Mouse (Mus musculus): ENCODE results near the gene Orm2.

Gene Orm2

GRCm38 (mm10) chr4:63377483-63377882 is 15.2 kb downstream of the Orm2 start:
- no peak for DNase-seq (ENCODE audit: low read depth, low spot score)

- DNase-seq (ENCODE audit: low read depth, low spot score) = no peak
These were observed 20.6 kb downstream of the Orm2 start for GRCm38 (mm10) chr4:63382676-63383369.

DNA sequence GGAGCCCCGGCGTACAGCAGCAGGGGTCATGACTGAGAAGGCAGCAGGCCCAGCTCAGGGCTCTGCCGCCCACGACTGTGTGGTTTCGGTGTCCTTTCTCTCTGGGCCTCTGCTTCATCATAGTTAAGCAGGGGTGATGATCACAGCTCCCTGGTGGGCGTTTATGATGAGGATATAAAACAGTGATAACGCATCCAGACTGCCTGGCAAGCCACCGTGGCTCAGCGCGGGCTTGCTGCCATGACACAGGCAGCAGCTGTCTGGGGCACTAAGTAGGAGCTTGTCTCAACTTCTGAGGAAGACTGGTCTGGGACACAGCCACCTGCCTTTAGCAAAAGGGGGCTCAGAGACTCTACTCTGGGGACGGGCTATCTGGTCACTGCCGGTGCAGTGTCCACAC is 21.2 kb downstream of the Orm2 start:
- DNase-seq (ENCODE audit: low read depth, low spot score) = no peak

DNA sequence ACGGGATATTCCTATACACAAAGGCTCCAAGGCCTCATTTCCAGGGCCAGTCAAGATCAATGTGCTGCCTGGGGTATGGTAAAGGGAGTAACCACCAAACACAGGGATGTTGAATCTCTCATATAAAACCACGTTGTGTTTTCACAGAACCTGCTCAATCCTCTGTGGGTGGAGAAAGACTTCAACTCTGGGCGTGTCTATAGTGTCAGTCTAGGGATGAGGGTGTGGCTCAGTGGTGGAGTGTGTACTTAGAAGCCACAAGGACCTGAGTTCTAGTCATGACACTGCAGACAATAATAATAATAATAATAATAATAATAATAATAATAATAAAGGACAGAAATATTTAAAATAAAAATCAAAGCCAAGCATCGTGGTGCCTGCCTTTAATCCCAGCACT is 22.0 kb downstream of the Orm2 start:
- no peak for DNase-seq (ENCODE audit: low read depth, low spot score)

DNA sequence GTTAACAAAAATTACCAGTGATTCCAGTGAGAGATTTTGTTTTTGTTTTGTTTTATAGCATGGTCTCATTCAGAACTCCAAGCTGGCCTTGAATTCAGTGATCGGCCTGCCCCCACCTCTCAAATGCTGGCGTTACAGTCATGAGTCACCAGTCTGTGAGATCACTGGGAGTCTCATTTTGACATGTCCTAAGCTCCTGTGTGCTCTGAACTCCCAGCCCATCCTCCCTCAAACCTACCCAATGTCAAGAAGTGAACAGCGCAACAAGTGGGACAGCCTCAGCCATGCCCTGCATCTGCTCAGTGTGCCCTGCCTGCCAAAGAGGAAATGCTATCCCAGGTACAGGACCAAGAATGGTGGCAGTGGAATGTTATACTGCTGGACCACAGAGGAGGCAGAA is 23.0 kb downstream of the Orm2 start:
- no peak for DNase-seq (ENCODE audit: low read depth, low spot score)

DNA sequence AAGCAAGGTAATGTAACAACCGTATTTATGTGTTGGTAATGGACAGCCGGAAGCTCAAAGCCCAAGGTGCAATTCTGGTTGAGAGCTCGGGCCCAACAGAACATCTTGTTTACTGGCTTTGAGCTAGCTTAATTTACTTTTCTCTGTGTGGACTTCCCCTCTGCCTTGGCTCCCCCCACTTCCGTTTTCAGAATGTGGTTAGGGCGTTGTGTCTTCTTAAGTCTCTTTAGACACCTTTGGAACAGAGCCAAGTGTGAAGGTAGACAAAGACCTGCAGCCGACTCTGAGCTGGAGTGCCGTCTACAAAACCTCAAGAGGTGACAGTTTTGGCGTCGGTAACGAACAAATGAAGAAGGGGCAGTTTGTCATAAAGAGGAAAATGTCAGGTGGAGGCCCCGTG is 23.5 kb downstream of the Orm2 start:
- DNase-seq (ENCODE audit: low read depth, low spot score) = no peak

- no peak for DNase-seq (ENCODE audit: low read depth, low spot score)
These were observed 25.8 kb downstream of the Orm2 start for GRCm38 (mm10) chr4:63388029-63388428.

DNA sequence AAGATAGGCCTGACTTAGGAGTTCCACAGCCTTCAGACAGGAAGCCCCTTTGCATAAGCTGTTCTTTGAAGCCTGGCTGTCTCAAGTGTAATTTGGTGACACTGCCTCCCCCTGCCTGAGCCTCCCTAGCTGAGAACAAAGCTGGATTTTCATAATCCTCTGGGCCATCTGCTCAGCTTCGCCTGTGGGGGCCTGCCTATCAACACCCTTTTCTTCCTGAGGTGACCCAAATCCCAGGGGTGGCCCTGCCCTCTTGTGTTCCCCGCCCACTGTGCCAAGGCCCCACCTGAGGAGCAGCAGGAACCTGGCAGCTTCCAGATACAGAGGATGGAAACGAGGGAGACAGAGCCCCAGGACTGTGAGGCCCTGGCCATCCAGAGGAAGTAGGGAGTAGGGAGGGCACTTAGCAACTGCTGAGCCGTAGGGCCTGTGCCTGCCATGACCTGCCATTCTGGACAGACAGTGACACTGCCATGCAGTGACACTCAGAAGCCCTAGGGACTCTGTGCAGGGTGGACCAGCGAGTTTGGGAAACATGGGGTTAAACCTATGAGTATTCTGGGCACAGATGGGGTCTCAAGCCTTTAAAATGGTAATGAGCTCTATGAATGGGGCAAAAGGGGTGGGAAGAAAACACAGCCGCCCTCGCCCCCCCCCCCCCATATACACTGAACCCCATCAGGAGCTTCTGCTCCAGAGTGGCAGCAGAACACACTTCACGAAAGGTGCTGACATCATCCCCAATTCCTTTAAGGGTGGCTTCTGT is 27.1 kb downstream of the Orm2 start:
- no peak for DNase-seq (ENCODE audit: low read depth, low spot score)

DNA sequence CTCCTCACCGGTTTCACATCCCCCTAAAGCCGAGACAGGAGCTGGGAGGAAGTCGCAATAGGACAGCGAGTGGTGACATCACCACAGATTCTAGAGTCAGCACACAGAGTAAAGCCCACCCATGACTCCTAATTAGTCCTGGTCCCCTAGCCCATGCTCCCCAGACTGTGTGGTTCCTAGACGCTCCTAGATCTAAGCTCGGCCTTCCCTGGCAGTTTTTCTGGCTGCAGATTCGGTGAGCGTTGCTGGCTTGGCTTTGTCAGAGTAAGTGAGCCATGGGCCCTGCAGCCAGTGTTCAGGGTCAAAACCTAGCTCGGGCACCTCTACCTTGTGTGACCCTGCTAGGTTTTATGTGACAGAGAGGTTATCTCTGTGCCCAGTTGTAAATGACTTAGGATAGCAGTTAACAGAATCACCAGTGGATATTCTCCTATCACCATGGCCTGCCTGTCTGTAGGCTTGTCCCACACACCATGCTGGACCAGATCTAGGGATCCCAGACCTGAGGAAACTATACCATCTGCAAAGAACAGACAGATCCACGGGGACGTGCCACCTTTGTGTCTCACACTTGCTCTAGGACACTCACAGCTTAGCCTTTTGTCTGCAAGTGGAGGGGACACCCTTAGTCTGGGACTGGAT is 27.8 kb downstream of the Orm2 start:
- DNase-seq (ENCODE audit: low read depth, low spot score) = no peak

DNA sequence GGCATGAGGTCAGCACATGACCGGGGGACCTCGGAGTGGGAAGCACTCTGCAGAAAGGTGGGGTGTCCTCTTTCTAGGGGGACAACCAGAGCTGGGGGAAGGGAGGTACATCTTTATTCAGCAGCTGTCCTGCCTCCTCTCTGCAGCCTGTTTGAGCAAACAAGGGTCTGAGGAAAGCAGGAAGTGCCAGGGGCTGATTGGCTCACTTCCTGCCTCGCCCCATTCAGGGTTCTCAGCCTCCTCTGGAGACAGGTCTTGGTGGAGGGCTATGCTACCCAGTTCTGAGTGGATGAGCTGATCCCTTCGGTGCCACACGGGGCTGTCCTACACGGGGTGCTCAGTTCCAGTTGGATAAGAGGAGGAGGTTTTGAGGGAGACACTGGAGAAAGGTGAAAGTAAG is 29.1 kb downstream of the Orm2 start:
- DNase-seq (ENCODE audit: low read depth, low spot score) = no peak

DNA sequence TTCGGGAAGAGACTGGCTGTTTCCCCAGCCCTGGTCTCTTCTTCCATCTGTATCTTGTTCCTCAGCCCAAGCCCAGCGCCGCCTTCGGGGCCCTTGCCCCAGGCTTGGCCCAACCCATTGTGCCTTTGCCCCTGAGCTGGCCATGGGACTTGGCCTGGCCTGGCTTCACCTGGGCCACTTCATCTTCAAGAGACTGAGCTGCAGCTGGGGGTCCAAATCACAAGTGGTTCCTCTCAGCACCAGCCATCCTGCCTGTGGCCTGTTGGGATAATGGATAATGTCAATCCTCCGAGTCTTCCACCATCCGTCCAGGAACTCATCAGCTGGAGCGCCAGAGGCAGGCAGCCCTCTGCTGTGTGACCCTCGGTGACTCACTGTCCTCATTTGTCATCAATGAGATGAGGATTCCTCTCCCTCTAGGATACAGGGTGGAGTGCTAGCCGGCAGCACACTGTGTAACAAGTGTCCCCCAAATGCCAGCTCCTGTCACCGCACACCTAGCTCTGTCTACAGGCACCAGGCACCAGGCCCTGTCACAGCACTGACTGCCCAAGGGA is 35.8 kb downstream of the Orm2 start:
- no peak for DNase-seq (ENCODE audit: low read depth, low spot score)

GRCm38 (mm10) chr4:63398854-63399609 is 36.8 kb downstream of the Orm2 start:
- DNase-seq (ENCODE audit: low read depth, low spot score) = no peak

DNA sequence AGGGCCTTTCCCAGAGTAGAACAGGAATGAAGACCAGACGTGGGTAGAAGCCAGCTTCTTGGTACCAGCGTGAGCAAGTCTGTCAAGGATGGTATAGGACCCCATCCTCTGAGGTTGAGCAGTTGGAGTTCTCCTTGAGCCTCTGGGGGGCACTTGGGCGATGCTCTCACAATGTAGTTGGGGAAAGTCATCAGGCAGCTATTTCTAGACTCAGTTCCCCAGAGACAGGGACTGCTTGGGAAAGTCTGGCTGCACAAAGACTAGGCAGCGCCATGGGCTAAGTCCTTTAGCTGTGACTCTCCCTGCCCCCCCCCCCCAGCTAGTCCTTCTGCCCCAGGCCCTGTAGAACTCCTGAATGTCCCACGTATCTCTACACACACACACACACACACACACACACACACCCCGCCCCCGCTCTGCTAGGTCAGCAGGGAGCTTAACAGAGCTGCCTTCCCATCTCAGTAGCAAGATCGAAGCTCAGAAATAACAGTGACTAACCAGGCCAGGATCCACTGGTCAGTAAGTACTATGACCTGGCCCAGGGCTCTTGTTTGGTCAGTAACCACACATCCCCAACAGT is 37.5 kb downstream of the Orm2 start:
- DNase-seq (ENCODE audit: low read depth, low spot score) = no peak

DNA sequence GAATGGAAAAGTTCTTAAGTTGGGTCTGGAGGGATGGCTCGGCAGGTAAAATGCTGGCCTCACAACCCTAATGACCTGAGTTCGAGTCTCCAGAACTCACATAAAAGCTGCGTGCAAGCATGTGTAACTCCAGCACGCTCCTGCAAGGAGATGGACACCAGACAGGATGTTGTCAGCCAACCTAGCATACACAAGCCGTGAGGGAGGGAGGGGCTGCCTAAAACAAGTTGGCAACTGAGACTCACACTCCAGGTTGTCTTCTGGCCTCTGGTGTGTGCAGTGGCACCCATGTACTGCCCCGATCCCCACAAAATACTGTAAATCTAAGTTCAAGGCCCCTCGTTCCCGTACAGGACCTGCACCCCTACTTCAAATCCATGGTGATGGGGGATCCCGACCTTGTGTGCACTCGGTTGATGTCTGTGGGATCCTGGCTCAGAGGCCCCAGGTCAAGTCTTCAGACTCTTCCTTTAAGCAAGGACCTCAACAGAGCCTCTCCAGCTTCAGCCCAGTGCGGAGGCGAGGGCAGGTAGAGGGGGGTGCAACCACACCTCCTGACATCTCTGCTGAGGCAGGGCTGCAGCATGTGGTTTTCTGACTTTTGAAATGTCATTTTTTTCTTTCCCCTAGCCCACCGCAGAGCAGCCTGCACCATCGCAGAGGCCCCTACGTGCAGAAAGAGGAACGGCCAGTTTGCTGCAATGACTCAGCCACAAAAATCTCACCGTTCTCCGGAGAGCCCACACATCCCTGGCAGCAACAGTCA is 38.5 kb downstream of the Orm2 start:
- no peak for DNase-seq (ENCODE audit: low read depth, low spot score)

GRCm38 (mm10) chr4:63401620-63402019 is 39.4 kb downstream of the Orm2 start:
- no peak for DNase-seq (ENCODE audit: low read depth, low spot score)

DNA sequence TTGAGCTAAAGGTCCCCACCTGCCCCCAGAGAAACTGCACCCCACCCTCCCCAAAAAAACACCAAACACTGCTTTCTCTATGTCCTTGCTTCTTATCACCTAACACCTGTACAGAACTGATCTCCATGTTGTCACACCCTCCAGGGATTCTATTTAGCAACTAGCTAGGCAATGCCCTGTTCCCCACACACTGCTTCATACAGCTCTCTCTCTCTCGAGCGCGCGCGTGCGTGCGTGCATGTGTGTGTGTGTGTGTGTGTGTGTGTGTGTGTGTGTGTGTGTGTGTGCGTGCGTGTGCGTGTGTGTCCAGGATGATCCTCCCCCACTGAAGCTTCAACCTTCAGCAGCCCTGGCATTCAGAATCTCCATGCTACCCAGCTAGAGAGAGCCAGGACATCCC is 39.8 kb downstream of the Orm2 start:
- no peak for DNase-seq (ENCODE audit: low read depth, low spot score)

- DNase-seq (ENCODE audit: low read depth, low spot score) = no peak
These were observed 40.3 kb downstream of the Orm2 start for GRCm38 (mm10) chr4:63402558-63402957.

DNA sequence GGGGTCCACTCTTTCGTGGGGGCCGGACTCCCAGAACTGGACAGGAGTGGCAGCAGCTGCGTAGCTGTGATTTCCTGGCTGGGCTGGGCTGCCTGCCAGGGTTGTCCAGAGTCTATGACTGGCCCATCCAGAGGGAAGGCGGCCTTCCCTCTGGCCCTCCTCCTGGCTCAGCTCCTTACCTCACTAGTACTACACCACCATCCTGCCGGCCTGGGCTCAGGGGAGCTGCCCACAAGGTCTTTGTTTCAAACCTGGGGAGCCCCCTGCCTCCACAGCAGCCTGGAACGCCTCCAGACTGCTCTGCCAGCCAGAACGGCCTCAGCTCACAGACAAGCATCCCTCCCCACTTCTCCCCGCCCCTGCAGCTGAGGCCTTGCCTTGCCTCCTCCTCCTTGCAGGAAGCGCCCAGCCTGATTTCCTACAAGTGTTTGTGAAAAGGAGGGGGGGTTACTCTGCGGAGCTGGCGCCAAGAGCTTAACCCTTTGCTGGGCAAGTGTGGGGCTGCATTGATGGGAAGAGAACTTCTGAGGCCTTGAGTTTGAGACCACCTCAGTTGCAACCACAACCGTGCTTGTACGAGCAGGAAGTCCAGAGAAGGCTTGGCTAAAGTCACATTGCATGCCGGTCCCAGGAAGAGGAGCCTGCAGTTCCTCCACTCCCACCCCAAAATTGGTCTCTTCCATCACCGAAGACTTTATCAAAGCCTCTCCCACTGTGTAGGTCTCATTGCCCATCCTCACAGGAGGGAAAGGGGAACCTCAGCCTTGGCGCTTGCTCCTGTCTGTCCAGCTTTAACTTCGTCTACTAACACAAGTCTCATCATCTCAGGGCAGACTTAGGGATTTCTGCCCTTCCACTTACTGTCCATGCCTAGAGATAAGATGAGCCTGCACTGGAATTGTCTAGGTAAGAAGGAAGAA is 41.1 kb downstream of the Orm2 start, which contains the start of gene Akna:
Gene Akna, minus strand, starts transcription at position 315 of the 920 bp plus-strand sequence.
- no peak for DNase-seq (ENCODE audit: low read depth, low spot score)

DNA sequence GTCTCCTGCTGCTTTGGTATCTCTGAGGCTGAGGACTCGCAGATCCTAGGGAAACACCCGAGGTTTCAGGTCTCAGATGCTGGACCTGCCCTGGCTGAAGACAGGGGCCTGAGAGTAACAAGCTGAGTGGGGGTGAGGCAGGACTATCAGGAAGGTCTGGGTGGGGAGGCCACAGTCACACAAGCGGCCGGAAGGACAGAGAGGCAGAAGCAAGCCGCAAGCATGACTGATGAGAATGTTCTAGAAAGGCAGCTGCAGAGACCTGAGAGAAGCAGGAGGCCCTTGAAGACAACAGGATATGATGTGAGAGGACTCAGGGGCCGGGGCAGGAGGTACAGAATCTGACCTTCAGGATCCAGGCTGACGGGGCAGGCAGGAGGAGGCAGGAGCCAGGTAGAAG is 42.0 kb downstream of the Orm2 start:
- DNase-seq (ENCODE audit: low read depth, low spot score) = no peak

DNA sequence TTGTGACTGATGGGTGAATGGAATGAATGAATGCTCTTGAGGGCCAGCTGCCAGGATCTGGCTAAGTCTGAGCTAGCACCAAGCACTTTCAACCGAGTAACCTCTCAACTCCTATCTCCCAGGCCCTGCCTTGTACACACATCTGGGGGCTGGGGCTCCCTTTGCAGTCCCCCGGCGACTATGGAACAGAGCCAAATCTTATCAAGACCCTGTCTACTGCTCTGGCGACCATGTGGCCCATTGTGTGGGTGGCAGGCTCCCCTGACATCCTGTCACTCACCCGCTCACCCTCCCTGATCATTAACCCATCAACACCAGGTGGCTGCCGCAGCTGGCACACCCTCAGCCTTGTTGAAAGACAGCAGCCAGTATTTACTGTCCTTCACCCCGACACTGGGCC is 42.8 kb downstream of the Orm2 start:
- DNase-seq (ENCODE audit: low read depth, low spot score) = no peak

All from ES-CJ7 (cell line).